Mouse (Mus musculus) cerebellum, adult 11 months (tissue): ENCODE results near the gene Taz.

Source experiments
- DNase-seq: peaks from one replicate; pipeline ENCODE4 v3.0.0; 2022

Taz gene

GRCm38 (mm10) chrX:74281041-74281731 is 526 bp upstream of the Taz start:
- no peak for DNase-seq

- DNase-seq = peak; percentile 78
These were observed 831 bp downstream of the Taz start for GRCm38 (mm10) chrX:74282395-74283091.

- DNase-seq = no peak
These were observed 1.4 kb downstream of the Taz start for GRCm38 (mm10) chrX:74283092-74283437.

- DNase-seq = no peak
These were observed 11.7 kb downstream of the Taz start for GRCm38 (mm10) chrX:74293431-74293830.

- DNase-seq = peak; percentile 91
These were observed 15.1 kb downstream of the Taz start, which contains the start of gene Atp6ap1 for GRCm38 (mm10) chrX:74296538-74297448. Gene Atp6ap1, plus strand, starts transcription at chrX:74297097.

- no peak for DNase-seq
These were observed 16.6 kb downstream of the Taz start for GRCm38 (mm10) chrX:74298348-74298747.

GRCm38 (mm10) chrX:74299721-74300120 is 18.0 kb downstream of the Taz start:
- no peak for DNase-seq

- DNase-seq = peak; percentile 71
These were observed 23.4 kb downstream of the Taz start, which contains the start of gene Gdi1 for GRCm38 (mm10) chrX:74304867-74305700. Gene Gdi1, plus strand, starts transcription at chrX:74304998.

GRCm38 (mm10) chrX:74312540-74313464 is 31.1 kb downstream of the Taz start, which contains the start of gene Fam50a:
Gene Fam50a, plus strand, starts transcription at chrX:74313033.
- peak; percentile 83 for DNase-seq

GRCm38 (mm10) chrX:74328725-74329161 is 47.0 kb downstream of the Taz start, which contains the start of gene Plxna3:
Gene Plxna3, plus strand, starts transcription at chrX:74329066.
- peak; percentile 62 for DNase-seq

GRCm38 (mm10) chrX:74329215-74329671 is 47.5 kb downstream of the Taz start:
- DNase-seq = no peak

GRCm38 (mm10) chrX:74330166-74330930 is 48.6 kb downstream of the Taz start:
- DNase-seq = no peak
